In the genomic region with DNA sequence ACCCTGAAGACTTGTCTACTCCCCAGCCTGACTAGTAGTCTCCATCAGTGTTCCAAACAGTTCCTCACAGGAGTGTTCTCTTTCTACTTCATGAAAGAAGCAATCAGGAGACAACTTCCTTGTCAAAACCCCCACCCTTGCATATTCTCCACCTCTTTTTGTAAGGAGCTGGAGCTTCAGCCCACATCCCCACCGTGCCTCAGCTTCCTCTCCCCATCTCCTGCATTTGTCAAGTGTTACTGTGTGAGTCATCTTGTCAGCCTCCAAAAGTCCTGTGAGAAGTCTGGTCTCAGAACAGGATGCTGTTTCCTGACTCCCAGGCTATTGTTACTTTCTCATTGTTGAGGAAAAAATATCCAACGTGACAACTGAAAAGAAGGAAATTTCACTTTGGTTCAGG, we compare ENCODE assay signal across 25 mouse cellular contexts. TPM values are rescaled to one million over a fixed set of nuclear protein-coding genes. Genes with fewer than 3 reads are reported as not detected.
A peak's percentile ranks its signal among the peaks of the same experiment; 100 is the strongest.
DNase-seq lines count a peak whose midpoint lies in the region; ATAC-seq and TF ChIP-seq lines count a peak whose summit lies in the region.
"Had no signal": no experiment of that assay in that cellular context is flagged by ENCODE, and none has a peak within 500 bp of the region (broad histone marks: within the 10 kb centered on the region; RNA-seq: fewer than 3 reads in every experiment).

No protein-coding gene starts in this region.

- WGBS in heart, adult 2 months: 23% methylated on average over 2 of the region's 2 CpGs
- WGBS in liver, adult 2 months: 82% methylated on average over 2 of the region's 2 CpGs
- 87% methylated on average over 2 of the region's 2 CpGs for WGBS in forebrain, embryonic 11.5 days

- intact Hi-C loops in heart, adult 2 months (cut with DNase I): loop anchor here (2.0 kb wide), 1 partner anchor 21 kb away; no protein-coding TSS in a partner anchor
- intact Hi-C loops in heart, postnatal 10 days (cut with DNase I): no loop called here

- peak overlapping the region; percentile 57 for H3K27ac ChIP-seq in heart, adult 2 months
- 0 out of 2 replicates have a peak overlapping the region, but pooled peaks have one; percentile 21 for H3K27ac ChIP-seq in liver, adult 2 months (replicated peaks; ENCODE audit: insufficient read depth, low read depth, low read length)
- no peak overlapping the region for H3K27ac ChIP-seq in forebrain, embryonic 11.5 days (ENCODE audit: low read depth, low read length)
- H3K27ac ChIP-seq: embryonic facial prominence, embryonic 15.5 days; forebrain, embryonic 10.5 days; hindbrain, embryonic 13.5 days; limb, embryonic 13.5 days had no signal

- ATAC-seq in inflammation-experienced regulatory T-cells, adult 6 months: no peak
- no peak for ATAC-seq in forebrain, embryonic 11.5 days (replicated peaks; ENCODE audit: low FRiP score)
- ATAC-seq: activated CD4-positive, CD25-positive, alpha-beta regulatory T cell, adult 4 months had no signal

- DNase-seq in heart, adult 2 months: no peak
- no peak for DNase-seq in heart, postnatal 10 days
- DNase-seq in liver, adult 2 months (ENCODE audit: extremely low read depth, low read depth, low spot score): no peak
- DNase-seq in liver (no peak), 3T3-L1 (ENCODE audit: low read depth, low spot score) (peak; percentile 66), R1 (ENCODE audit: low read depth, low spot score) (peak; percentile 78)
- no peak for DNase-seq in forebrain, embryonic 11.5 days (ENCODE audit: low spot score)
- DNase-seq: adrenal gland, postnatal 25 days; cerebellum, adult 2 months; cerebellum, postnatal 36 days; gastrocnemius, postnatal 14 days; heart, postnatal 14 days; layer of hippocampus, postnatal 36 days; lung, postnatal 4 days; thymus, postnatal 36 days had no signal

- H3K79me2 ChIP-seq in heart, adult 2 months (replicated peaks; ENCODE audit: control insufficient read depth, insufficient read depth, low read length): no peaks in the 10 kb centered on the region
- no peaks in the 10 kb centered on the region for H3K79me2 ChIP-seq in liver, adult 2 months (ENCODE audit: control insufficient read depth, insufficient read depth, low read length)

- H3K9me3 ChIP-seq in forebrain, embryonic 11.5 days (ENCODE audit: control insufficient read depth, low read length): no peaks in the 10 kb centered on the region
- H3K9me3 ChIP-seq: embryonic facial prominence, embryonic 15.5 days; forebrain, embryonic 10.5 days; hindbrain, embryonic 13.5 days; limb, embryonic 13.5 days had no signal

- no peak overlapping the region for H3K4me3 ChIP-seq in heart, adult 2 months
- no peak overlapping the region for H3K4me3 ChIP-seq in liver, adult 2 months (ENCODE audit: insufficient read depth, low read depth, low read length)
- no peak overlapping the region for H3K4me3 ChIP-seq in forebrain, embryonic 11.5 days (ENCODE audit: low read depth, low read length)
- H3K4me3 ChIP-seq: embryonic facial prominence, embryonic 15.5 days; forebrain, embryonic 10.5 days; hindbrain, embryonic 13.5 days; limb, embryonic 13.5 days had no signal

- H3K4me1 ChIP-seq in heart, adult 2 months (ENCODE audit: control insufficient read depth, insufficient read depth, low read length): no peaks in the 10 kb centered on the region; the same call in 1 of the 2 replicates
- no peaks in the 10 kb centered on the region for H3K4me1 ChIP-seq in liver, adult 2 months (ENCODE audit: control insufficient read depth, insufficient read depth, low read length)
- H3K4me1 ChIP-seq in forebrain, embryonic 11.5 days (replicated peaks; ENCODE audit: control insufficient read depth, insufficient read depth, low read length): peaks cover 3% of the 10 kb centered on the region; the same call in 1 of the 2 replicates

- peak; percentile 55; the same call in 1 of the 2 replicates for TF ChIP-seq EP300 in heart, adult 2 months (IDR thresholded peaks at IDR 0.05; ENCODE audit: insufficient read depth, low read depth, low read length)

- H3K27me3 ChIP-seq in heart, adult 2 months (ENCODE audit: control insufficient read depth, insufficient read depth, low read length): no peaks in the 10 kb centered on the region
- H3K27me3 ChIP-seq in liver, adult 2 months (ENCODE audit: control insufficient read depth, insufficient read depth, low read length): no peaks in the 10 kb centered on the region
- H3K27me3 ChIP-seq in forebrain, embryonic 11.5 days (ENCODE audit: control insufficient read depth, insufficient read depth, low read length): no peaks in the 10 kb centered on the region
- H3K27me3 ChIP-seq: embryonic facial prominence, embryonic 15.5 days; limb, embryonic 13.5 days had no signal

- TF ChIP-seq CTCF in heart, adult 2 months (IDR thresholded peaks at IDR 0.05): no peak
- no peak for TF ChIP-seq CTCF in liver, adult 2 months (IDR thresholded peaks at IDR 0.05; ENCODE audit: low read depth, low read length)

- TF ChIP-seq POLR2A in heart, adult 2 months (IDR thresholded peaks at IDR 0.05; ENCODE audit: insufficient read depth, low read depth, low read length): no peak
- no peak for TF ChIP-seq POLR2A in liver, adult 2 months (IDR thresholded peaks at IDR 0.05; ENCODE audit: extremely low read depth, insufficient read depth, low read length)

- no peaks in the 10 kb centered on the region for H3K36me3 ChIP-seq in heart, adult 2 months (ENCODE audit: control insufficient read depth, insufficient read depth, low read length)
- H3K36me3 ChIP-seq in liver, adult 2 months (ENCODE audit: control insufficient read depth, insufficient read depth, low read length): no peaks in the 10 kb centered on the region
- no peaks in the 10 kb centered on the region for H3K36me3 ChIP-seq in forebrain, embryonic 11.5 days (ENCODE audit: control insufficient read depth, insufficient read depth, low read length)
- H3K36me3 ChIP-seq: embryonic facial prominence, embryonic 15.5 days; forebrain, embryonic 10.5 days; hindbrain, embryonic 13.5 days; limb, embryonic 13.5 days had no signal

- H3K9ac ChIP-seq in heart, adult 2 months (ENCODE audit: low read depth, low read length): no peak overlapping the region
- H3K9ac ChIP-seq in liver, adult 2 months (ENCODE audit: low read depth, low read length): no peak overlapping the region
- H3K9ac ChIP-seq in forebrain, embryonic 11.5 days (ENCODE audit: low read length): no peak overlapping the region
- H3K9ac ChIP-seq: embryonic facial prominence, embryonic 15.5 days; hindbrain, embryonic 13.5 days; limb, embryonic 13.5 days had no signal

- H3K4me2 ChIP-seq in forebrain, embryonic 11.5 days (ENCODE audit: low read depth, low read length, severe bottlenecking): no peak overlapping the region
- H3K4me2 ChIP-seq: embryonic facial prominence, embryonic 15.5 days; hindbrain, embryonic 13.5 days; limb, embryonic 13.5 days; midbrain, embryonic 11.5 days had no signal

RNA-seq across cellular contexts. Expression of a gene that starts 3.0 kb away (rescaled TPM):
- total RNA-seq in heart, adult 2 months (2021): 1 to 10 TPM; 7.3 to 7.5 TPM
- 8.6 and 22.0 TPM in 2 replicates for polyA plus RNA-seq in heart, adult 2 months (2012; rRNA removed)
- 10 to 100 TPM; 10.5 to 12.7 TPM for total RNA-seq in heart, postnatal 10 days (2021)
- 15.9 and 17.8 TPM in 2 replicates for total RNA-seq in liver, adult 2 months (2014; rRNA removed)
- 4.3 and 4.8 TPM in 2 replicates for polyA plus RNA-seq in liver, adult 2 months (2012; rRNA removed)
- polyA plus RNA-seq in inflammation-experienced regulatory T-cells, adult 6 months (2017; shearing (Covaris generic)): 10 to 100 TPM; 46.2 to 79.7 (median 73.6) TPM
- polyA plus RNA-seq in forebrain, embryonic 11.5 days (2014; fragmentation: Nextera tagmentation; extraction: Ambion mirVana): 6.3 TPM in 2 replicates

RNA-seq across cellular contexts. Expression of a gene that starts 43.9 kb away (rescaled TPM):
- 10 to 100 TPM; 32.6 to 39.0 TPM for total RNA-seq in heart, adult 2 months (2021)
- 20.1 and 32.0 TPM in 2 replicates for polyA plus RNA-seq in heart, adult 2 months (2012; rRNA removed)
- 10 to 100 TPM; 32.0 to 37.0 TPM for total RNA-seq in heart, postnatal 10 days (2021)
- 38.9 and 41.8 TPM in 2 replicates for total RNA-seq in liver, adult 2 months (2014; rRNA removed)
- 13.2 and 17.4 TPM in 2 replicates for polyA plus RNA-seq in liver, adult 2 months (2012; rRNA removed)
- 10 to 100 TPM; 64.3 to 71.7 (median 67.1) TPM for polyA plus RNA-seq in inflammation-experienced regulatory T-cells, adult 6 months (2017; shearing (Covaris generic))
- 67.5 and 69.1 TPM in 2 replicates for polyA plus RNA-seq in forebrain, embryonic 11.5 days (2014; fragmentation: Nextera tagmentation; extraction: Ambion mirVana)

RNA-seq across cellular contexts. Expression of a gene that starts 46.6 kb away (rescaled TPM):
- total RNA-seq in heart, adult 2 months (2021): 1 to 10 TPM; 1.6 to 3.3 TPM
- polyA plus RNA-seq in heart, adult 2 months (2012; rRNA removed): 1.3 and 1.7 TPM in 2 replicates
- total RNA-seq in heart, postnatal 10 days (2021): under 1 TPM; 0.96 to 0.99 TPM
- total RNA-seq in liver, adult 2 months (2014; rRNA removed): 0.18 and 0.20 TPM in 2 replicates
- 0.16 and 0.47 TPM in 2 replicates for polyA plus RNA-seq in liver, adult 2 months (2012; rRNA removed)
- under 1 TPM in 2 of 3 experiments, not detected in 1; 0.20 to 0.26 TPM for polyA plus RNA-seq in inflammation-experienced regulatory T-cells, adult 6 months (2017; shearing (Covaris generic))
- not detected in 2 replicates for polyA plus RNA-seq in forebrain, embryonic 11.5 days (2014; fragmentation: Nextera tagmentation; extraction: Ambion mirVana)
- total RNA-seq: layer of hippocampus, postnatal 36 days had no signal
- polyA plus RNA-seq: C2C12; hindbrain, embryonic 13.5 days; midbrain, embryonic 11.5 days had no signal

RNA-seq across cellular contexts. Expression of a gene that starts 47.6 kb away (rescaled TPM):
- total RNA-seq in heart, adult 2 months (2021): 1 to 10 TPM; 6.4 to 8.6 TPM
- polyA plus RNA-seq in heart, adult 2 months (2012; rRNA removed): 0.45 and 0.76 TPM in 2 replicates
- 10 to 100 TPM in 1 of 2 experiments, 1 to 10 TPM in 1; 8.9 to 10.7 TPM for total RNA-seq in heart, postnatal 10 days (2021)
- total RNA-seq in liver, adult 2 months (2014; rRNA removed): 0.28 TPM in 1 of 2 replicates, not detected in the other
- not detected in 2 replicates for polyA plus RNA-seq in liver, adult 2 months (2012; rRNA removed)
- polyA plus RNA-seq in inflammation-experienced regulatory T-cells, adult 6 months (2017; shearing (Covaris generic)): 1 to 10 TPM in 1 of 3 experiments, under 1 TPM in 1, not detected in 1; 0.92 to 4.8 TPM
- polyA plus RNA-seq in forebrain, embryonic 11.5 days (2014; fragmentation: Nextera tagmentation; extraction: Ambion mirVana): 1.2 TPM in 1 of 2 replicates, not detected in the other
- polyA plus RNA-seq: cerebellum, adult 2 months; embryonic facial prominence, embryonic 15.5 days; intestine, embryonic 14.5 days; liver, embryonic 16.5 days; midbrain, embryonic 11.5 days had no signal

Comparison
In these comparisons a context has a peak if more than half of its experiments do, and no peak if none do; other contexts are left out.
1. DNase-seq: peak in 3T3-L1 (single experiment) and R1 (single experiment); none in heart, adult 2 months (0 of 2), heart, postnatal 10 days (0 of 2), liver, adult 2 months (single experiment), liver (single experiment) and forebrain, embryonic 11.5 days (single experiment).